Mouse (Mus musculus) cerebellum, adult 2 months (tissue): ENCODE data around the gene Ankrd6.

Experiments used
- CTCF ChIP-seq: fragments of 200-500 bp; IDR thresholded peaks from 2 replicates; pipeline ENCODE4 v1.5.1; 2011; ENCODE audit warnings: low read depth, mild to moderate bottlenecking, control low read depth, low read length, moderate library complexity, borderline replicate concordance; ENCODE audit not compliant: insufficient read depth
- POLR2A ChIP-seq: fragments of 200-500 bp; IDR thresholded peaks from 2 replicates; pipeline ENCODE4 v1.6.1; 2011; ENCODE audit warnings: low read length, control low read depth, borderline replicate concordance; ENCODE audit not compliant: insufficient read depth

GRCm38 (mm10) chr4:32939964-32940363, 10.7 kb downstream of the Ankrd6 start:
- TF ChIP-seq CTCF (no peak), POLR2A (no peak)
